Mouse (Mus musculus): ENCODE measurements at regions not wholly inside any gene's neighbourhood (a gene's known extent, or its start where the extent isn't known, plus 50 kb on each side); places are given as distances from the start of the nearest gene placed in this dataset.

GRCm38 (mm10) chr14:61683791-61684411 is 76.6 kb downstream of the Kcnrg start:
- Histone ChIP-seq H3K27ac (replicated peaks; ENCODE audit: low read depth, low read length) (no peak overlapping the region), H3K4me1 (ENCODE audit: control insufficient read depth, insufficient read depth, low read length) (peaks cover 5% of the 10 kb centered on the region; the same call in 1 of the 2 replicates), H3K9ac (replicated peaks; ENCODE audit: low read length) (no peak overlapping the region), H3K27me3 (ENCODE audit: control insufficient read depth, insufficient read depth, low read length) (peaks cover 12% of the 10 kb centered on the region), H3K4me3 (ENCODE audit: low read depth, low read length) (peak overlapping the region; percentile 19), H3K4me2 (ENCODE audit: low read depth, low read length) (peak overlapping the region; percentile 27), H3K9me3 (replicated peaks; ENCODE audit: control insufficient read depth, low read length) (no peaks in the 10 kb centered on the region), H3K36me3 (replicated peaks; ENCODE audit: control insufficient read depth, insufficient read depth, low read depth, low read length) (no peaks in the 10 kb centered on the region)
- DNase-seq (ENCODE audit: low spot score) (peak; percentile 33), ATAC-seq (replicated peaks; ENCODE audit: insufficient number of reproducible peaks, low FRiP score, low TSS enrichment, low read depth) (no peak)
- WGBS: 1% methylated on average over 19 of the region's 19 CpGs

GRCm38 (mm10) chr14:61684473-61685230 is 77.4 kb downstream of the Kcnrg start:
- no peak overlapping the region for H3K9ac ChIP-seq (replicated peaks; ENCODE audit: low read length)
- peak overlapping the region; percentile 19 for H3K4me3 ChIP-seq (ENCODE audit: low read depth, low read length)
- H3K9me3 ChIP-seq (replicated peaks; ENCODE audit: control insufficient read depth, low read length): no peaks in the 10 kb centered on the region
- peak overlapping the region; percentile 27 for H3K4me2 ChIP-seq (ENCODE audit: low read depth, low read length)
- peaks cover 17% of the 10 kb centered on the region for H3K27me3 ChIP-seq (ENCODE audit: control insufficient read depth, insufficient read depth, low read length)
- 2% methylated on average over 26 of the region's 26 CpGs for WGBS
- H3K4me1 ChIP-seq (ENCODE audit: control insufficient read depth, insufficient read depth, low read length): peaks cover 11% of the 10 kb centered on the region; the same call in 1 of the 2 replicates
- no peak for ATAC-seq (replicated peaks; ENCODE audit: insufficient number of reproducible peaks, low FRiP score, low TSS enrichment, low read depth)
- H3K27ac ChIP-seq (replicated peaks; ENCODE audit: low read depth, low read length): no peak overlapping the region
- DNase-seq (ENCODE audit: low spot score): peak; percentile 47
- no peaks in the 10 kb centered on the region for H3K36me3 ChIP-seq (replicated peaks; ENCODE audit: control insufficient read depth, insufficient read depth, low read depth, low read length)

- peak; percentile 29 for DNase-seq (ENCODE audit: low spot score)
- no peaks in the 10 kb centered on the region for H3K9me3 ChIP-seq (replicated peaks; ENCODE audit: control insufficient read depth, low read length)
- H3K9ac ChIP-seq (replicated peaks; ENCODE audit: low read length): no peak overlapping the region
- no peak overlapping the region for H3K27ac ChIP-seq (replicated peaks; ENCODE audit: low read depth, low read length)
- H3K4me1 ChIP-seq (ENCODE audit: control insufficient read depth, insufficient read depth, low read length): peaks cover 13% of the 10 kb centered on the region; the same call in 1 of the 2 replicates
- ATAC-seq (replicated peaks; ENCODE audit: insufficient number of reproducible peaks, low FRiP score, low TSS enrichment, low read depth): no peak
- 4% methylated on average over 12 of the region's 12 CpGs for WGBS
- peaks cover 23% of the 10 kb centered on the region for H3K27me3 ChIP-seq (ENCODE audit: control insufficient read depth, insufficient read depth, low read length)
- H3K36me3 ChIP-seq (replicated peaks; ENCODE audit: control insufficient read depth, insufficient read depth, low read depth, low read length): no peaks in the 10 kb centered on the region
- H3K4me3 ChIP-seq (ENCODE audit: low read depth, low read length): no peak overlapping the region
- no peak overlapping the region for H3K4me2 ChIP-seq (ENCODE audit: low read depth, low read length)
Measured at GRCm38 (mm10) chr14:61685231-61685800, 78.1 kb downstream of the Kcnrg start.

- DNase-seq (ENCODE audit: low spot score) (peak; percentile 54), ATAC-seq (replicated peaks; ENCODE audit: insufficient number of reproducible peaks, low FRiP score, low TSS enrichment, low read depth) (no peak)
Measured at GRCm38 (mm10) chr14:61686101-61686691, 78.9 kb downstream of the Kcnrg start.

GRCm38 (mm10) chr14:61686821-61687341 is 79.6 kb downstream of the Kcnrg start:
- peaks cover 23% of the 10 kb centered on the region for H3K27me3 ChIP-seq (ENCODE audit: control insufficient read depth, insufficient read depth, low read length)
- ATAC-seq (replicated peaks; ENCODE audit: insufficient number of reproducible peaks, low FRiP score, low TSS enrichment, low read depth): no peak
- peak; percentile 36 for DNase-seq (ENCODE audit: low spot score)
- whole genome bisulfite sequencing: under 1% methylated on average over 33 of the region's 33 CpGs
- H3K4me3 ChIP-seq (ENCODE audit: low read depth, low read length): peak overlapping the region; percentile 31
- H3K4me2 ChIP-seq (ENCODE audit: low read depth, low read length): peak overlapping the region; percentile 72
- no peak overlapping the region for H3K27ac ChIP-seq (replicated peaks; ENCODE audit: low read depth, low read length)
- no peaks in the 10 kb centered on the region for H3K9me3 ChIP-seq (replicated peaks; ENCODE audit: control insufficient read depth, low read length)
- no peaks in the 10 kb centered on the region for H3K36me3 ChIP-seq (replicated peaks; ENCODE audit: control insufficient read depth, insufficient read depth, low read depth, low read length)
- H3K9ac ChIP-seq (replicated peaks; ENCODE audit: low read length): peak overlapping the region; percentile 43; the same call in 1 of the 2 replicates
- H3K4me1 ChIP-seq (ENCODE audit: control insufficient read depth, insufficient read depth, low read length): peaks cover 13% of the 10 kb centered on the region; the same call in 1 of the 2 replicates

More at GRCm38 (mm10) chr14:61686101-61686691, 78.9 kb downstream of the Kcnrg start:
- H3K4me3 ChIP-seq (ENCODE audit: low read depth, low read length): peak overlapping the region; percentile 31
- H3K27ac ChIP-seq (replicated peaks; ENCODE audit: low read depth, low read length): no peak overlapping the region
- H3K36me3 ChIP-seq (replicated peaks; ENCODE audit: control insufficient read depth, insufficient read depth, low read depth, low read length): no peaks in the 10 kb centered on the region
- H3K9me3 ChIP-seq (replicated peaks; ENCODE audit: control insufficient read depth, low read length): no peaks in the 10 kb centered on the region
- peaks cover 13% of the 10 kb centered on the region; the same call in 1 of the 2 replicates for H3K4me1 ChIP-seq (ENCODE audit: control insufficient read depth, insufficient read depth, low read length)
- peak overlapping the region; percentile 72 for H3K4me2 ChIP-seq (ENCODE audit: low read depth, low read length)
- under 1% methylated on average over 35 of the region's 35 CpGs for WGBS
- peaks cover 23% of the 10 kb centered on the region for H3K27me3 ChIP-seq (ENCODE audit: control insufficient read depth, insufficient read depth, low read length)
- no peak overlapping the region; the same call in 1 of the 2 replicates for H3K9ac ChIP-seq (replicated peaks; ENCODE audit: low read length)

GRCm38 (mm10) chr14:61687346-61688012 is 80.2 kb downstream of the Kcnrg start:
- no peak overlapping the region for H3K9ac ChIP-seq (replicated peaks; ENCODE audit: low read length)
- H3K9me3 ChIP-seq (replicated peaks; ENCODE audit: control insufficient read depth, low read length): no peaks in the 10 kb centered on the region
- peaks cover 23% of the 10 kb centered on the region for H3K27me3 ChIP-seq (ENCODE audit: control insufficient read depth, insufficient read depth, low read length)
- ATAC-seq (replicated peaks; ENCODE audit: insufficient number of reproducible peaks, low FRiP score, low TSS enrichment, low read depth): no peak
- peak overlapping the region; percentile 72 for H3K4me2 ChIP-seq (ENCODE audit: low read depth, low read length)
- WGBS: under 1% methylated on average over 15 of the region's 15 CpGs
- peak; percentile 34 for DNase-seq (ENCODE audit: low spot score)
- no peaks in the 10 kb centered on the region for H3K36me3 ChIP-seq (replicated peaks; ENCODE audit: control insufficient read depth, insufficient read depth, low read depth, low read length)
- H3K4me1 ChIP-seq (ENCODE audit: control insufficient read depth, insufficient read depth, low read length): peaks cover 13% of the 10 kb centered on the region; the same call in 1 of the 2 replicates
- H3K4me3 ChIP-seq (ENCODE audit: low read depth, low read length): peak overlapping the region; percentile 31
- H3K27ac ChIP-seq (replicated peaks; ENCODE audit: low read depth, low read length): no peak overlapping the region

GRCm38 (mm10) chr14:61688013-61688520 is 80.8 kb downstream of the Kcnrg start:
- Histone ChIP-seq H3K27ac (replicated peaks; ENCODE audit: low read depth, low read length) (no peak overlapping the region), H3K36me3 (replicated peaks; ENCODE audit: control insufficient read depth, insufficient read depth, low read depth, low read length) (no peaks in the 10 kb centered on the region), H3K4me1 (ENCODE audit: control insufficient read depth, insufficient read depth, low read length) (peaks cover 13% of the 10 kb centered on the region; the same call in 1 of the 2 replicates), H3K4me2 (ENCODE audit: low read depth, low read length) (no peak overlapping the region), H3K9ac (replicated peaks; ENCODE audit: low read length) (no peak overlapping the region), H3K27me3 (ENCODE audit: control insufficient read depth, insufficient read depth, low read length) (peaks cover 22% of the 10 kb centered on the region), H3K4me3 (ENCODE audit: low read depth, low read length) (no peak overlapping the region), H3K9me3 (replicated peaks; ENCODE audit: control insufficient read depth, low read length) (no peaks in the 10 kb centered on the region)
- peak; percentile 18 for DNase-seq (ENCODE audit: low spot score)
- 3% methylated on average over 11 of the region's 11 CpGs for WGBS
- ATAC-seq (replicated peaks; ENCODE audit: insufficient number of reproducible peaks, low FRiP score, low TSS enrichment, low read depth): no peak

Data from embryonic facial prominence, embryonic 11.5 days (tissue).